Comparison of ENCODE assay signal across 8 mouse cellular contexts in genomic region chr10:40884279-40884806, GRCm38 (mm10). TPM values are rescaled to one million over a fixed set of nuclear protein-coding genes. Genes with fewer than 3 reads are reported as not detected.
A peak's percentile ranks its signal among the peaks of the same experiment; 100 is the strongest.
DNase-seq lines count a peak whose midpoint lies in the region; ATAC-seq lines count a peak whose summit lies in the region.

No protein-coding gene starts in this region.

- H3K27ac ChIP-seq in forebrain, embryonic 14.5 days (ENCODE audit: low read depth, low read length) = peak overlapping the region; percentile 99
- peak overlapping the region; percentile 99 for H3K27ac ChIP-seq in hindbrain, embryonic 14.5 days

- H3K9me3 ChIP-seq in forebrain, embryonic 14.5 days (replicated peaks; ENCODE audit: control insufficient read depth, low read length) = no peaks in the 10 kb centered on the region
- H3K9me3 ChIP-seq in hindbrain, embryonic 14.5 days (ENCODE audit: control insufficient read depth, low read length) = no peaks in the 10 kb centered on the region

- under 1% methylated on average over 40 of the region's 40 CpGs for WGBS in forebrain, embryonic 14.5 days
- 0% methylated on average over 40 of the region's 40 CpGs for WGBS in hindbrain, embryonic 14.5 days

- peak overlapping the region; percentile 59 for H3K4me2 ChIP-seq in forebrain, embryonic 14.5 days (ENCODE audit: low read length)
- peak overlapping the region; percentile 71 for H3K4me2 ChIP-seq in hindbrain, embryonic 14.5 days (replicated peaks)

- H3K9ac ChIP-seq in forebrain, embryonic 14.5 days (ENCODE audit: low read length) = peak overlapping the region; percentile 97
- H3K9ac ChIP-seq in hindbrain, embryonic 14.5 days = peak overlapping the region; percentile 98

- no peaks in the 10 kb centered on the region for H3K36me3 ChIP-seq in forebrain, embryonic 14.5 days (ENCODE audit: control insufficient read depth, insufficient read depth, low read length)
- 0 out of 2 replicates have a peak, but pooled peaks cover 5% of the 10 kb centered on the region for H3K36me3 ChIP-seq in hindbrain, embryonic 14.5 days (replicated peaks; ENCODE audit: control insufficient read depth, insufficient read depth)

- H3K27me3 ChIP-seq in forebrain, embryonic 14.5 days (replicated peaks; ENCODE audit: control insufficient read depth, insufficient read depth, low read length) = no peaks in the 10 kb centered on the region
- H3K27me3 ChIP-seq in hindbrain, embryonic 14.5 days (ENCODE audit: control insufficient read depth, insufficient read depth, low read length) = no peaks in the 10 kb centered on the region

- ATAC-seq in forebrain, embryonic 14.5 days = peak; percentile 7; the same call in 1 of the 2 replicates
- peak; percentile 9; the same call in 1 of the 2 replicates for ATAC-seq in hindbrain, embryonic 14.5 days (ENCODE audit: low FRiP score)
- ATAC-seq in erythroid progenitor cell, adult 5-6 weeks (replicated peaks; ENCODE audit: low FRiP score, poor library complexity, severe bottlenecking) = no peak

- H3K4me3 ChIP-seq in forebrain, embryonic 14.5 days (ENCODE audit: low read depth, low read length) = peak overlapping the region; percentile 91
- H3K4me3 ChIP-seq in hindbrain, embryonic 14.5 days (replicated peaks; ENCODE audit: low read length) = peak overlapping the region; percentile 98

- H3K4me1 ChIP-seq in forebrain, embryonic 14.5 days (ENCODE audit: control insufficient read depth, insufficient read depth, low read length) = peaks cover 4% of the 10 kb centered on the region; the same call in 1 of the 2 replicates
- peaks cover 14% of the 10 kb centered on the region for H3K4me1 ChIP-seq in hindbrain, embryonic 14.5 days (replicated peaks; ENCODE audit: control insufficient read depth, insufficient read depth, low read length)

- DNase-seq in Muller cell, postnatal 12 days (ENCODE audit: inconsistent ontology term) = peak; percentile 55
- DNase-seq in c-Kit-positive CD71-positive TER-119-positive erythroid progenitor cells, embryonic 14.5 days (ENCODE audit: low spot score) = peak; percentile 22
- peak; percentile 82 for DNase-seq in forebrain, embryonic 14.5 days (ENCODE audit: low spot score)
- DNase-seq in hindbrain, embryonic 14.5 days (ENCODE audit: low spot score) = peak; percentile 65
- peak; percentile 31 to 44 for DNase-seq in left cerebral cortex, adult 18-20 months (ENCODE audit: low spot score in 2 of 2)
- DNase-seq in lung, postnatal 36 days = peak; percentile 27
- peak; percentile 45 to 64 for DNase-seq in right cerebral cortex, postnatal 10 days (ENCODE audit: low spot score in 2 of 2)

RNA-seq across cellular contexts. Expression of gene Wasf1, which starts 1.1 kb away (rescaled TPM):
- 51.5 and 72.9 TPM in 2 replicates for polyA plus RNA-seq in forebrain, embryonic 14.5 days (2014; fragmentation: Nextera tagmentation; extraction: Ambion mirVana)
- polyA plus RNA-seq in hindbrain, embryonic 14.5 days (2014; fragmentation: Nextera tagmentation; extraction: Ambion mirVana) = 105 and 113 TPM in 2 replicates
- total RNA-seq in left cerebral cortex, adult 18-20 months (2021) = 100 to 1,000 TPM; 237 to 253 TPM
- not detected in 2 replicates for total RNA-seq in erythroid progenitor cell, adult 5-6 weeks (2015; ENCODE audit: low replicate concordance)
- not detected in 2 replicates for total RNA-seq in erythroid progenitor cell, adult 5-6 weeks (2017; ENCODE audit: low replicate concordance)

RNA-seq across cellular contexts. Expression of gene Cdc40, which starts 1.2 kb away (rescaled TPM):
- polyA plus RNA-seq in forebrain, embryonic 14.5 days (2014; fragmentation: Nextera tagmentation; extraction: Ambion mirVana) = 28.0 and 31.1 TPM in 2 replicates
- polyA plus RNA-seq in hindbrain, embryonic 14.5 days (2014; fragmentation: Nextera tagmentation; extraction: Ambion mirVana) = 22.5 TPM in 2 replicates
- total RNA-seq in left cerebral cortex, adult 18-20 months (2021) = 10 to 100 TPM; 36.7 to 42.8 TPM
- total RNA-seq in erythroid progenitor cell, adult 5-6 weeks (2015; ENCODE audit: low replicate concordance) = 26.7 and 28.1 TPM in 2 replicates
- 15.7 and 15.8 TPM in 2 replicates for total RNA-seq in erythroid progenitor cell, adult 5-6 weeks (2017; ENCODE audit: low replicate concordance)

Comparison
In these comparisons a context has a peak if more than half of its experiments do, and no peak if none do; other contexts are left out.
1. DNase-seq: peak in every context shown above with its lines; median percentile 82 in forebrain, embryonic 14.5 days; 65 in hindbrain, embryonic 14.5 days; 55 in Muller cell, postnatal 12 days; 54 in right cerebral cortex, postnatal 10 days; 38 in left cerebral cortex, adult 18-20 months; 27 in lung, postnatal 36 days; 22 in c-Kit-positive CD71-positive TER-119-positive erythroid progenitor cells, embryonic 14.5 days.
2. RNA of gene Wasf1, which starts 1.1 kb away (total RNA-seq): 237 to 253 TPM in left cerebral cortex, adult 18-20 months; not detected in erythroid progenitor cell, adult 5-6 weeks; every median in the first group is over 100 times any median in the second.